Mouse (Mus musculus): ENCODE results near the gene 4933425L06Rik.

4933425L06Rik gene

GRCm38 (mm10) chr13:105139881-105140280, 58.0 kb downstream of the 4933425L06Rik start:
- DNase-seq: no peak

GRCm38 (mm10) chr13:105146827-105147226, 64.9 kb downstream of the 4933425L06Rik start:
- DNase-seq: no peak

GRCm38 (mm10) chr13:105147795-105148418, 66.0 kb downstream of the 4933425L06Rik start:
- peak in 1 of 2 experiments; percentile 13 for DNase-seq

GRCm38 (mm10) chr13:105150006-105150405, 68.1 kb downstream of the 4933425L06Rik start:
- DNase-seq: peak in 1 of 2 experiments; percentile 12

- peak; percentile 43 to 56 for DNase-seq
Measured at GRCm38 (mm10) chr13:105153955-105154354, 72.0 kb downstream of the 4933425L06Rik start.

DNA sequence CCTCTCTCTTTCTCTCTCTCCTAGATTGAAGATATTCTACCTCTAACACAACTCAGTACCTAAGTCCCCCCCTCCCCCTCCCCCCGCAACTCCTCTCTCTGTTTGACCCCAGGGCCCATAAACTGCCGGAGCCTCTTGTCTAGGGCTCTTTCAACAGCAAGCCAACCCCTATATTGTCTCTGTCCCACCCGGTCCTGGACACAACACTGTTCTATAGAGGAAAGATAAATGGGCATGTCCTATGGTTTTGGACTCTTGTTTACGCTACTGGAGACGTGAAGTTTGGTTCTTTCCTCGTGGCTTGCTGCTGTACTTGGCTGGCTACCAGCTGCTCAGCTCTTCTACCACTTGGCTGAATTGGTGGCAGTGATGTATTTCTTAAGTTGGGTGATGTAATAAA, 83.5 kb downstream of the 4933425L06Rik start:
- no peak for DNase-seq

Measured in kidney, postnatal 4 days (tissue).